Mouse (Mus musculus) heart, embryonic 15.5 days (tissue): Measurements from ENCODE around the gene 3110001I22Rik. TPM values are rescaled to one million over a fixed set of nuclear protein-coding genes. Genes with fewer than 3 reads are reported as not detected.

Experiments
- ATAC-seq: fragments of 200-750 bp; cut with Nextera tagmentation; replicated peaks from 2 replicates; pipeline ENCODE4 v1.8.0; 2017; ENCODE audit warnings: low read depth, moderate TSS enrichment; ENCODE audit not compliant: insufficient number of reproducible peaks, insufficient read depth, low FRiP score
- H3K27ac ChIP-seq: fragments of 300-500 bp; sonication (generic); 2 replicates; pipeline ENCODE4 v1.5.1; 2015; ENCODE audit warnings: mild to moderate bottlenecking, inconsistent platforms
- H3K27me3 ChIP-seq: fragments of 300-500 bp; sonication (generic); 2 replicates; pipeline ENCODE4 v1.6.1; 2015; ENCODE audit warnings: inconsistent platforms
- H3K36me3 ChIP-seq: fragments of 300-500 bp; sonication (generic); 2 replicates; pipeline ENCODE4 v1.6.1; 2015; ENCODE audit warnings: mild to moderate bottlenecking, inconsistent platforms
- H3K4me1 ChIP-seq: fragments of 300-500 bp; sonication (generic); replicated peaks from 2 replicates; pipeline ENCODE4 v1.6.1; 2015; ENCODE audit warnings: inconsistent platforms
- H3K4me2 ChIP-seq: fragments of 300-500 bp; sonication (generic); 2 replicates; pipeline ENCODE4 v1.6.1; 2015; ENCODE audit warnings: inconsistent platforms, mild to moderate bottlenecking, moderate library complexity
- H3K4me3 ChIP-seq: fragments of 300-500 bp; sonication (generic); 2 replicates; pipeline ENCODE4 v1.5.1; 2015; ENCODE audit warnings: mild to moderate bottlenecking, inconsistent platforms
- H3K9ac ChIP-seq: fragments of 300-500 bp; sonication (generic); 2 replicates; pipeline ENCODE4 v1.6.1; 2015; ENCODE audit warnings: mild to moderate bottlenecking, inconsistent platforms
- H3K9me3 ChIP-seq: fragments of 300-500 bp; sonication (generic); replicated peaks from 2 replicates; pipeline ENCODE4 v1.6.1; 2016; ENCODE audit warnings: inconsistent platforms
- WGBS: fragments of 180-500 bp; shearing (Covaris S2); methylation state at CpG from one replicate; pipeline ENCODE4 v1.1.7; 2015; ENCODE audit warnings: mixed read lengths; 5-methylcytosine and 5-hydroxymethylcytosine counted together
- polyA plus RNA-seq: library from polyadenylated mRNA; unstranded; fragments of >200 nt; fragmentation: Nextera tagmentation; extraction: Ambion mirVana; gene quantifications from 2 replicates; pipeline ENCODE4 v1.2.1, GENCODE M21; 2015

The 3110001I22Rik gene
- polyA plus RNA-seq, 1 experiment from 2014 or later, result 2.8 TPM

DNA sequence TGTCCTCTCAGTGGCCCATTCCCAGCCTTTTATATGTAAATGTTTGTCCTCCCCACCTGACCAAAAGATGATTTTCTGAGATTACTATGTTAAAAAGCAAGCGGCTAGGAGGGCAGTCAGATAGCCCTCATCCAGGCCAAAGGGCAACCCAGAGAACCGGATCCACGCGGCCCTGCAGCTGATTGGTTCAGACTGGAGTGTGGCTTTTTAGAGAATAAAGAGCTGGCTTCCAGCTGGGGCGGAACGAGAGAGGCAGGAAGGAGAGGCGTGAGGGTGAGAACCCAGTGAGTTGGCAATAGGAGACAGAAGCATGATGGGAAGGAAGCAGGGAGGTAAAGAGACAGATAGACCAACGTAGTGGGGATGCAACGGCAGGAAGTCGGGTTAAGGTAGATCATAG lies 51.2 kb downstream of the 3110001I22Rik start:
- H3K4me1 ChIP-seq, result no peaks in the 10 kb centered on the region
- no peak overlapping the region for H3K27ac ChIP-seq
- no peak for ATAC-seq
- H3K9ac ChIP-seq, result no peak overlapping the region
- H3K27me3 ChIP-seq, result no peaks in the 10 kb centered on the region
- no peaks in the 10 kb centered on the region for H3K36me3 ChIP-seq
- 41% methylated on average over 10 of the region's 10 CpGs for WGBS
- H3K4me3 ChIP-seq, result no peak overlapping the region
- no peak overlapping the region for H3K4me2 ChIP-seq
- H3K9me3 ChIP-seq, result no peaks in the 10 kb centered on the region

DNA sequence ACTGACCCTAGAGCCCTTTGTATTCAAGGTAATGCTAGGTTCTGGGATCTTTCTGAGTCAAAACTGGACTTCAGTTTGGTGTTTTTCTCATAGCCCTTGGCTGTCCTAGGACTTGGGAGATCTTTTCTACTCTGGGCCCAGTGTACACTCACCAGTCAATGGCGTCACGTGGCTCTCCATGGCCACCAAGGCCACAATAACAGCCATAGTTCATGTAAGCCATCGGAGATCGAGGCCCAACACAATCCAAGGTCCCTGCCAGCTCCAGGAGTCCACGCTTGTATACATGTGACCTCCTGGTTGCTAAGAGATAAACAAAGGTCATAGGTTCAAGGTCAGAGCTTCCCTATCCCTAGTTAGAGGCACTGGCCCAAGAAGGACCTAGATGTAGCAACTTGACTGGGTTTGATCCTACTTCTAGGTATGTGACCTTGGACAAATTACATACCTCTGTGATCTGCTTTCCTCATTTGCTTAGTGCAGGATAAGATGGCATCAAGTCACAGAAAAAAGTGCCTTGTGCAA lies 56.1 kb downstream of the 3110001I22Rik start:
- ATAC-seq, result no peak
- peaks cover 7% of the 10 kb centered on the region for H3K4me1 ChIP-seq
- H3K27ac ChIP-seq, result no peak overlapping the region
- no peak overlapping the region for H3K4me3 ChIP-seq
- H3K9me3 ChIP-seq, result no peaks in the 10 kb centered on the region
- H3K4me2 ChIP-seq, result no peak overlapping the region
- H3K36me3 ChIP-seq, result no peaks in the 10 kb centered on the region
- no peaks in the 10 kb centered on the region for H3K27me3 ChIP-seq
- WGBS, result 85% methylated on average over 5 of the region's 5 CpGs
- no peak overlapping the region for H3K9ac ChIP-seq

Other genes with a start within 250 kb of the 3110001I22Rik start
- 25.6 and 30.6 TPM in 2 replicates for gene Parn, start 3.8 kb upstream of the 3110001I22Rik start, polyA plus RNA-seq
- 33.8 and 38.8 TPM in 2 replicates for gene Bfar, start 71 bp upstream of the 3110001I22Rik start, polyA plus RNA-seq
- 0.18 and 0.68 TPM in 2 replicates for gene Pla2g10, start 59.1 kb downstream of the 3110001I22Rik start, polyA plus RNA-seq
- gene Rrn3, start 108.8 kb downstream of the 3110001I22Rik start, polyA plus RNA-seq, result 47.0 and 50.1 TPM in 2 replicates
- gene Ntan1, start 146.9 kb downstream of the 3110001I22Rik start, polyA plus RNA-seq, result 138 and 145 TPM in 2 replicates
- 55.0 and 66.0 TPM in 2 replicates for gene Pdxdc1, start 231.2 kb downstream of the 3110001I22Rik start, polyA plus RNA-seq
- 2.0 and 2.7 TPM in 2 replicates for gene Mpv17l, start 231.2 kb downstream of the 3110001I22Rik start, polyA plus RNA-seq